Mouse (Mus musculus): ENCODE results near the gene Cct8l1.

Gene Cct8l1

DNA sequence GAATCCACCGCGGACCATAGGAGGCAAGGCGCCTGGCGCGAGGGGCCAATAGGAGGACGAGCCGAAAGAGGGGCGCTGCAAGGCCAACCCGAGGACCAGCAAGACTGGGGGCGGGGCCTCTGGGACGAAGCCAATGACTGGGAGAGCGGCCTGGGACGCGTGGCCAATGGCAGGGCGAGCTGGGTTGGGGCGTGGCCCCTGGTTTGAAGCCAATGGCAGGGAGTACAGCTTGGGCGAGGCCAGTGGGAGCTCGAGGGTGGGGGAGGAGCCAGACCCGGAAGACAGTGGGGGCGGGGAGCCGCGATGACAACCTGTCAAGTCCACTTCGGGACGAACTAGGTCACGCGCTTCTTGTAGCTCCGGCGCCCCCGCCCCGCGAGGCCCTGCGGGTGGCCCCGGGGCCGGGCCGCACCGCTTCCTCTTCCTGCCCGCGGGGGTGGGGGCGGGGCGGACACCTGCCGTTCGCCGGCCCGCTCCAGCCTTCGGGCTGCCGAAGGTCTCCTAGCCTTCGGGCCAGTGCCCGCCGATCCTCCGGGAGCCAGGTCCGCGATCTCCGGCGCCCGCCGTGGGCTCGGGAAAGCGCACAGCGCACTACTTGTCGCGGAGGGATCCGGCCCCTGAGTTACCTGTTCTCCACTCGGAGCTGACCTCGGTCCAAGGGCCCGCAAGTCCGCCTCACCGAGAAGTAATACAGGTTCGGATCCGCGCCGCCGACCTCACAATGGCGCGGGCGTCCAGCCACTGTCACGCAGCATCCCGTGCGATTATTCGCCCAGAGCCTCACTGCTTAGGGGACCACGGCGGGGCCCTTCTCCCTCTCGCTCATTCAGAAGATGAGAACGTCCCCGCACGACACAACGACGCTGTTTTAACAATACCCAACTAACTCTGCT, 13.9 kb downstream of the Cct8l1 start:
- in situ Hi-C loops (cut with MboI): no loop called here

DNA sequence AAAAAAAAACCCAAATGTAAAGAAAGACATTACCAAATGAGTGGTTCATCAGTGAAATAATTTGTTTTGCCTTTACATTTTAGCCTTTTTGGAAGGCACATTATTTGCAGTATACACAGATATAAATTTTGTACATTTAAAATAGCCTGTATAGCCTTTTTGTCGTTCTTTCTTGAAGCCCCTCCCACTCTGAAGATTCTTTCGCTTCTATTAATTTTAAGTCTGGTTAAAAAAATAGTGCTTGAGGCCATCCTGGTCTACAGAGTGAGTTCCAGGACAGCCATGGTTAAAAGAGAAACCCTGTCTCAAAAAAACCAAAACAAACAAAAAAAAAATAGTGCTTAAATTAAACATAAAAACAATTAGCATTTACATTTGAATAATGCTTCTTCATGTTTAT, 14.8 kb downstream of the Cct8l1 start:
- in situ Hi-C loops (cut with MboI): no loop called here

DNA sequence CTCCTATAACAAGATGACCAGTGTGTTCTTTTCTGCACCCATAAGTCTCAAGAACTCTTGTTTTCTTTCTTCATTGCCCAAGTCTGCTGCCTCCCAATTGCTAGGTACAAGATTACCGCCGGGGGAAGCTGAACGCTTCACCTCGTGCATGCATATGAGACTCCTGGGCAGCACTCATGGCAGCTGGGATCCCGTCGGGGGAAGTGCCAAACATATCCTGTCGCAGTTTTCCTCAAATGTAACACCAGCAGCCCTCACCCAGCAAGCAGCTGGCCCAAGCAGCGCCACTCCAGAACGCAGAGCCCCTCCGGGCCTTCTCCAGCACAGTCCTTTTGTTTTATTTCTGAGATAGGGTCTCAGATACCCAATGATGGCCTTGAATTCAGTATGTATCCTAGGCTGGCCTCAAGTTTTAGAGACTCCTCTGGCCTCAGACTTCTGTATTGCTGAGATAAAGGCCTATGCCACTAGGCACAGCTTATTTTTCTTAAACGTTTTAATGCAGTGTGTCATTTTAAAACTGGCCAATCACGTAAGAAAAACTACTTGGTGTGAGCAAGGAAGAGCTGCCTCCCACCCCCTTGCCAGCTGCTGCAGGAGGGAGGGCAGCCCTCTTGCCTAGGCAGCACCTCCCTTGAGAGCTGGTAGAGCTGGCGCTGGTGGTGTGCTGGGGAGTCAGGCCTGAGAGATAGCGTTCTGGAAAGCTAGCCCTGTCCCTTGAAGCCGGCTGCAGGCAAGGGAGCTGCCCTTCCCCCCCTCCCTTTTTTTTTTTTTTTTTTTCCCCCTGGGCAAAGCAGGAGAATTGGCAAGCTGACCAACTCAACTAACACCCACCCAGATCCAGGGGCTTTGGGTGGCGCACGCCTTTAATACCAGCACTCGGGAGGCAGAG, 16.6 kb downstream of the Cct8l1 start:
- in situ Hi-C loops (cut with MboI): no loop called here

DNA sequence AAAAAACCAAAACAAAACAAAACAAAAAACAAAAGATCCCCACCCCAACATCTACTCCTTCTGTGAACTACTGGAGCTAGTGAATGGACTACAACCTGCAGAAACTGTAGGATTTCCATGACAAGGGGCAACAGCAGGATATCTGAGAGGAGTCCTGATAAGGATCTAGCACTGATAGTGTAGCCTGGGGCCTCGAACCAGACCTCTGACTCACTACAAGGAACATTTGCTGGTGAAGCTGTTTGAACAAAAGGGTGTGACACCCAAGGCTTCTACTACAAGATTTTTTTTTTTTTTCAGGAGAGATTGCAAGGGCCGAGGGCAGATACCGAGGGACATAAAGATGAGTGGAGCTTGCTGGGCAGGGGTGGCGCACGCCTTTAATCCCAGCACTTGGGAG, 17.4 kb downstream of the Cct8l1 start:
- in situ Hi-C loops (cut with MboI): no loop called here

DNA sequence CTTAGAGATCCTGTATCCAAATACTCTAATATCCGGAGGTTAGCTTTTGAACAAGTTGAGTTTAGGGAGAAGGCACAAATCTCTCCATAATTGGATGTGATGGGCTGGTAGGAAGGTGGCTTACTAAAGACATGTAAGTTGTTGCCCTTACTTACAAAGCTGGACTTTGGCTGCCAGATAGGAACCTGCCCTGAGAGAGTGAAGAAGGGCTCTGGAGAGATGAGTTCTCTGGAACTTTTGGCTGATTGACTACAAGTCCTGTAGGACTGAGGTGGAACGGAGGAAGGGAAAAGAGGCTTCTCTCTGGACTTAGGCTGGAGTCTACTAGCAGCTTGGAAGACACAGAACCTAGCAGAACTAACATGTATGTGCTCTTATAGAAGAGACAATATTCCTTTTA, 19.7 kb downstream of the Cct8l1 start:
- in situ Hi-C loops (cut with MboI): no loop called here

DNA sequence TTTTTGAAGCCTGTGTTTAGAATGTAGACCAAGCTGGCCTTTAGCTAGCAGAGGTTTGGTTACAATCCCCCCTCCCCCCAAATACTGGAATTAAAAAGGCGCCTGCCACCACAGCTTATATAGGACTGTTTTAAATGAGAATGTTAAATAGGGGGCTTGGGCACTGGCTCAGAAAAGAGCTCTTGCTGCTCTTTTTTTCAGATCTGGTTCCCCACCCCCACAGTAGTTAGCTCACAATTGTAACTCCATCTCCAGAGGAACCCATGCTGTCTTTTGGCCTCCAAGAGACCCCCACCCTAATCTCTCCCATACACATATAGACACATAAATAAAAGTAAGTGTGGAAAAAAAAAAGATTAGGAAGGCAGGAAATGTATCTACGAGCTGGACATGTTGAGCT, 20.6 kb downstream of the Cct8l1 start:
- in situ Hi-C loops (cut with MboI): no loop called here

DNA sequence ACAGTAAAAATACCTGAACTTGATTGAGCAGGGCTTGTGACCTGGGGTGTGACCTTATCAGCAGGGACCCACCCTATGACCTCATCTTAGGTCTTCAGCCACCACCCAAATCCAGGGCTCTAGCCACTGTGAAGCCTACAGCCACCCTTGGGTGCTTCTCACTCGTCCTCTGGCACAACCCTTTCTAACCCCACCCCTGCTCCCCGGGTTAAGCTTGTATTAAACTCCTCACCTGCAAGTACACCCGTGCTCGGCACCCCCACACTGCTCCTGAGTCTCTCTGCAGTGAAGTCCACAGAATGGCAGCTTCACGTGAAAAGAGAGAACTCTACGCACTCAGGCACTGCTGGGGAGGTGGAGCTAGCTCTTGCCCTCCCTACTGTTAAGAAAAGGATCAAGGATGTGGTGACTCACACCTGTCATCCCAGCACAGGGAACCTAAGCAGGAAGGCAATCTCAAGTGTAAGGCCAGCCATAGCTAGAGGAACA, 21.1 kb downstream of the Cct8l1 start:
- in situ Hi-C loops (cut with MboI): no loop called here

DNA sequence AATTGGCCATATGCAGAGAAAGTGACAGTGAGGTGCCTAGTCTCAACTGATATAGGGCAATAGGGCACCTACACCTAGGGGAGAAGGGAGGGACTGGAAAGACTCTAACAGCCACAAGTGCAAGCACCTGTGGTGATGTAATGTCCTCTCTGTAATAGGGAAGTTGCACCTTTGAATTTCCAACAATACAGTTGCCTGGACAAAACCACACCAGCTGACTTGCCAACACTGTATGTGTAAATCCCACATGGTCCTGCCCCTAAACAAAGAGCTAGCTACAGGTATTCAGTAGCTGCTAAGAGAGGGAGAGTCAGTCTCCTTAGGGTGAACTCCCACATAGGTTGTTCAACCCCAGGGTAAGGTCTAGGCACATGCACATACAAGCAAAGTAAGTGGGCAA, 24.5 kb downstream of the Cct8l1 start:
- in situ Hi-C loops (cut with MboI): no loop called here

DNA sequence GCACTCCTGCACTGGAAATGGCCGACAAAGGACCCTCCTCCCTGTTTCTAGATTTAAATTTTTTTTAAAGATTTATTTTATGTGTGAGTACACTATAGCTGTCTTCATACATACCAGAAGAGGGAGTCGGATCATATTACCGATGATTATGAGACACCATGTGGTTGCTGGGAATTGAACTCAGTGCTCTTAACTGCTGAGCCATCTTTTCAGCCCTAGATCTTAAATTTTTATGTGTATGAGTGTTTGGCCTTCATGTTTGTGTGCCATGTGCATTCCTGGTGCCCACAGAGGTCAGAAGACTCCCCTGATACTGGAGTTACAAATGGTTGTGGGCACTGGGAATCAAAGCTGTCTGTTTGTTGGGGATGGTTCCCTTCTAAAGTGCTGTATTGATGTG, 25.1 kb downstream of the Cct8l1 start:
- in situ Hi-C loops (cut with MboI): no loop called here

DNA sequence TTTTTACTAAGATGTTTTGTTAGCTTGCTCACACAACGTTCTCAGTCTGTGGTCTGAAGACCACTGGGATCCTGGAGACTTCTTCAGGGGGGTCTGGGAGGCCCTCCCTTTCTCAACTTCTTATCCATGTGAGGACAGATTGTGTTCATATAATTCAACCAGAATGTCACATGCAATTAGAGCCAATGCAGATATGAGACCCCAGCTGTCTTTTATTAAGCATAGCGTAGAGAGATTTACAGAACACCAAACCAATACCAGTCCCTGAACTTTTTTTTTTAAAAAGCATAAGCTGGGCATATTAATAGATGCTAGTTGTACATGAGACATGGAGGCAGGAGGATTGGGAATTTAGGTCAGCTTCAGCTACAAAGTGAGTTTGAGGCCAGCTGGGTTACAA, 25.8 kb downstream of the Cct8l1 start:
- in situ Hi-C loops (cut with MboI): no loop called here

DNA sequence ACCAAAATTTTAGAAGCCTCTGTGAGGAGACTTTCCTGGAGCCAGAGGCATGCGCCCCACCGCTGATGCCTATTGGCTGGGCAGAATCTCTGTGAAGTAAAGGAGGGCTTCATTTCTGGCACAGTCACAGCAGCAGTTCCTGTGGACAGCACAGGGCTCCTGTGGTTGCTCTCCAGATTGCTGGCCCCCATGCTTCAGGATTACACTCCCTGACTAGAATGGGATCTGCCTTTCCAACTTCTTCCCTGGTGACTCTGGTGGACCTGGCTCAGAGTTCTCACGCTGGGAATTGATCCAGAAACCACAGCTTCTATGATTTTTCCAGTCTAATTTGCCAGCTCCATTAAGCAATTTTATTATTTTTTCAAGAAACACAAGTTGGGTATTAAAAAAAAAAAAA, 28.2 kb downstream of the Cct8l1 start:
- in situ Hi-C loops (cut with MboI): no loop called here

DNA sequence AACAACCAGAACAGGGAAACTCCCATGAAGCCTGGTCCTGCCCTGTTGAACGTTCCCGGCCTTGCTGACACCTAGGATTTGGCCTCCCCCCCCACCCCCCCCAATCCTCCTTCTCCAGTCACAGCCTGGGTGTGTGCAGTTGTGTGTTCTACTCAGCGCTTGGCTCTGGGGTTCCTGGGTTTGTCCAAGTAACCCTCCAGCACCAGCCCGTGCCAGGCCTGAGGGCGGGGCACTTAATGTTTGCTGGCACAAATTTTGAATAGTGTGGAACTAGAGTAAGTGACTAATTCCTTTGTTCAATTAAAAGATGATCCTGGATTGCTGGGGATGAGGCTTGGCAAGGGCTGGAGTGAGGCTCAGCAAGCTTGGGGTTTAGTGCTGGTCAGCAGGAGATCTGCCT, 28.7 kb downstream of the Cct8l1 start:
- in situ Hi-C loops (cut with MboI): no loop called here

DNA sequence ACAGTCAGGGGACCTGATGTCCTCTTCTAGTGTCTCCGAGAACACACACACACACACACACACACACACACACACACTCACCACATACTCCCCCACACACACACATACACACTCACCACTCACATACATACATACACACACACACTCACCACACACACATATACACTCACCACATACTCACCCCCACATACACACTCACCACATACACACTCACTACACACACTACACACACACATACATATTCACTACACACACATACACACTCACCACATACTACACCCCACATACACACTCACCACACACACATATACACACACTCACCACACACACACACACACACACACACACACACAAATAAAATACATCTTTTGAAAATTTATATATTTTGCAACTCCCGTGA, 31.0 kb downstream of the Cct8l1 start:
- in situ Hi-C loops (cut with MboI): no loop called here

DNA sequence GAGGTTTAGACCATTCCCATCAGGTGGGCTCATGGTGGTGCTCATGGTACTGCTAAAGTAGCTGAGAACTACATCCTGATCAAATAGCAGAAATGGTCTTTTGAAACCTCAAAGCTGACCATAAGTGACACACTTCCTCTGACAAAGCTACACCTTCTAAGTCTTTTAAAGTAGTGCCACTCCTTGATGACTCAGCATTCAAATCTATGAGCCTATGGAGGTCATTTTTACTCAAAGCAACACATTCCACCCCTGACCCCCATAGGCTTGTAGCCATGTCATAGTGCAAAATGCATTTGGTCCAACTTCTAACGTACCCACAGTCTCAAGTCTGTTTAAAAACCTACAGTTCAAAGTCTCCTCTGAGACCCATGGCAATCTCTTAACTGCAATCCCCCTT, 35.0 kb downstream of the Cct8l1 start:
- in situ Hi-C loops (cut with MboI): no loop called here

DNA sequence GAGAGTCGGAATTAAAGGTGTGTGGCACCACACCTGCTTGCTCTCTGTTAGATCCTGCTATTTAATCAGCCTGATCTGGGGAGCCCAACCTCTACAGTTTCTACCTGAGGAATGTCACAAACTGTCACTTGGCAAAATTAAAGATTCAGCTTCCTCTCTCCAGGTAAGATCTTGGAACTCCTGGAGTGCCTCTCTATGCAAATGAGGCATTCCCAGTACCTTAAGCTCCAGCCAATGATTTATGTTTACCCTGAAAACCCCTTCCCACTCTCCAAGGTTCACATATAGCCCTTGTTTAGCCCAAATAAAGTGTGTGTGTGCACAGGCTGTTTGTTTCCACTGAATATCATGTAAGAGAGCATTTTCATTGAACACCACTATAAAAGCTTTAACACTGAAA, 38.3 kb downstream of the Cct8l1 start:
- in situ Hi-C loops (cut with MboI): no loop called here

DNA sequence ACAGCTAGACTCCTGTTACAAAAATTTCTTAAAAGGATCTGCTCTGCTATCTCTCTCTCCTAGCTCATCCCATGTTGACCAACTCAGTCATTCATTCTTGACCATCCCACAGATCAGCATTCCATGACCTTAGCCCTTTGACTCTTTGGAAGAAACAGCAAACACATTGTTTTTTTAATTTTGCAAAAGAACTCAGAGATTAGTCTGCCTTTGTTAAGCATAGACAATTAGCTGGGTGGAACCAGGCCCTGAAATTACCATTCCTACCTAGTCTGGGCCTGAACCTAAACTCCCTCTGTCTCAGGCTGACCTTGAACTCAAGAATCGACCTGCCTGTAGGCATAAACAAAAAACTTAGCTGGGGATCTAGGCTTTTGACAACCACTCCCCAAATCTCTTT, 38.8 kb downstream of the Cct8l1 start:
- in situ Hi-C loops (cut with MboI): no loop called here

DNA sequence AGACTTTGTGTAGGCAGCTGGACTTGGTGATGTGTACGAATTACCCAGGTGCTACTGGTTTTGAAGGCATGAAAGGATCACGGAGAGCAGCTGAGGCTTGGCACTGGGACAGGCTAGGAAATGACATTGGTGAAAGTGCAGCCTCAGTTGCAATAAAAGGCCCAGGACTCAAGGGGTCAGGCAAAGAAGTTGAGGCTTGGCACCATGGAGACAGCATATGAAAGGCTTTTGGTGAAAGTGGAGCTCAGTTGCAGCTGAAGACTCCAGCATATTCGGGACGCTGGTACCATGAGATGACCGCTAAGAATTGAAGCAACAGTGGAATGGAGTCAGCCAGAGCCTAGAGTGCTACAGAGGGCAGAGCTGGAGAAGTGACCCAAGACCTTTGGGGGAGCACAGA, 39.8 kb downstream of the Cct8l1 start:
- in situ Hi-C loops (cut with MboI): no loop called here

DNA sequence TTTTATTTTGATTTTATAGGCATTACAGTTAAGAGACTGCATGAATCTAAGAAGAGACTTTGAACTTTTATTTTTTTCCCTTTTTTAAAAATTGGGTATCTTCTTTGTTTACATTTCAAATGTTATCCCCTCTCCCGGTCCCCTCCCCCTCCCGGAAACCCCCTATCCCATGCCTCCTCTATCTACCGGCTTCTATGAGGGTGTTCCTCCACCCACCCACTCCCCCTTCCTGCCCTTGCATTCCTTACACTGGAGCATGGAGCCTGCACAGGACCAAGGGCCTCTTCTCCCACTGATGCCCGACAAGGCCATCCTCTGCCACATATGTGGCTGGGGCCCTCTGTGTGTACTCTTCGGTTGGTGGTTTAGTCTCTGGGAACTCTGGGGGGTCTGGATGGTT, 40.5 kb downstream of the Cct8l1 start:
- in situ Hi-C loops (cut with MboI): no loop called here

All from mature B cell (primary cell).